Mouse (Mus musculus): ENCODE results near the gene Map3k5. TPM values are rescaled to one million over a fixed set of nuclear protein-coding genes. Genes with fewer than 3 reads are reported as not detected.

Gene Map3k5
- polyA plus RNA-seq, 1 experiment from 2014 or later, result 0.99 TPM

DNA sequence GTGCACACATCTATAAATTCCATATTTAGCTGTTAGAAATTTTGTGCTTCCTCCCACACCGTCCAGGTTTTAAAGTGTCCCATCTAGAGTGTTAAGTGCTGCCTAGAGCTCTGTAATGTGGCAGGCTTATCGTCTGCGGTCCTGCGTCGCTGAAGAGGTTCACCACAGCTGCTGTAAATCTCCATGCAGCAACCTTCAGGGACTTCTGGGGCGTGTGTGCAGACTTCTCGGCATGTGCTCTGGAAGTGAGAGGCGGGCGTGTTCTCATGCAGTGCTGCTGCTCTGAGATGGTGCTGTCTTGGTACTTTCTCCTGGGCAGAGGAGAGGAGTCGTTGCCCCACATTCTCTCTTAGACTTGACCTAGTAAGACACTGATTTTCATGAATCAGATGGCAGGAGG is 246.9 kb downstream of the Map3k5 start:
- Histone ChIP-seq H3K9ac (ENCODE audit: low read length) (no peak overlapping the region), H3K27ac (replicated peaks; ENCODE audit: low read depth, low read length) (no peak overlapping the region), H3K9me3 (ENCODE audit: control insufficient read depth, low read length) (no peaks in the 10 kb centered on the region), H3K4me1 (ENCODE audit: control insufficient read depth, insufficient read depth, low read length) (0 out of 2 replicates have a peak, but pooled peaks cover 2% of the 10 kb centered on the region), H3K36me3 (ENCODE audit: control insufficient read depth, insufficient read depth, low read length) (no peaks in the 10 kb centered on the region), H3K4me2 (ENCODE audit: low read depth, severe bottlenecking) (no peak overlapping the region), H3K4me3 (ENCODE audit: low read depth, low read length) (no peak overlapping the region), H3K27me3 (ENCODE audit: control insufficient read depth, insufficient read depth, low read length) (no peaks in the 10 kb centered on the region)
- 21% methylated on average over 10 of the region's 10 CpGs for WGBS
- ATAC-seq (ENCODE audit: insufficient number of reproducible peaks, low FRiP score, low TSS enrichment, low read depth) (no peak), DNase-seq (ENCODE audit: low spot score) (no peak)

DNA sequence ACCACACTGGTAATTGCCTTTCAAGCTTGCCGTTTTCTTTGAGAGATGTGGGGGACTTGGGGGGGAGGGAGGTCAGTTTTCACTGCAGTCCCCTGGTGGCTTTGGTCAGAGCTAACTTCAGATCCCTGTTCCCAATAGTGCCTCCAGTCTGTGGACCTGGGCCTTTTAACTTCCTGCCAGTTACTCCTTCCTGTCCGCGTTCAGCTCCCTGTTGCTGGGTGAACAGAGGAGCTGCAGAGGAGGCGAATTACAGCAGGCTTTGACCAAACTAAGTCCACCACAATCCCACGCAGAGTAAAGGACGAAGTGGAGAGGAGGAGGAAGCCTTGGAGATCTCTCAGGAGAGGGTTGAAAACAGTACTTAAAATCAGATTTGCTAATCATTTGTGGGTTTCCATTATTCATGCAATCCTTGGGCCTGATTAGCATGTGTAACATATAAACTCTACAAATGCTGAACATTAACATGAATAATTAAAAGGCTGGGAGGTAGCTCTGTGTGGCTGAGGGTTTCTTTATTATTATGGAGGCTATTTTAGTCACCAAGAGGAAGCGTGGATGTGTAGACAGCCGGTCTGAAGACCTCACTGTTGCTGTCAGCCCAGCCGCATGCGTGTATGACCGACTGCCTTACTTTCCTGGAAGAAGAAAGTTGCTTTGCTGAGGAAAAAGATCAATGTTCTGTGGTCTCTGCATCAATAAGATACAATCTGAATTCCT is 247.6 kb downstream of the Map3k5 start:
- ATAC-seq (ENCODE audit: insufficient number of reproducible peaks, low FRiP score, low TSS enrichment, low read depth), result no peak
- no peaks in the 10 kb centered on the region for H3K9me3 ChIP-seq (ENCODE audit: control insufficient read depth, low read length)

DNA sequence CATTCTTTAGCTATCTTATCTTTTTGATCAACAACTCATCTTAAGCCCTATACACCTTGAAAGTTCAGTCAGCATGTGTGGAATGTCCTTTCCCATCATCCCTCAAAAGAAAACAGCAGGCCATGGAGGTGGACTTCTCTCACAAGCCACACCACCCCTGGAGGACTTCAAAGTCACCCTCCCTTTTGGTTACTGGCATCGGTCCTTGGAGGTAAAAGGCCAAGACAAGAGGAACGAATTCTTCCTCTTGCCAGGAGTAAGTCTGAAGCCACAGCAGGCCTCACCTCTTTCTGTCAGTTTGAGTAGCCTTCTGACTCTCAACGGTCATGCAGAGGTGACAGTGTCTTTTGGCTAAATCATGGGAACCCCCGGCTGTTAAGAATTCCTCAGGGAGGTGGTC is 250.1 kb downstream of the Map3k5 start:
- Histone ChIP-seq H3K36me3 (ENCODE audit: control insufficient read depth, insufficient read depth, low read length) (no peaks in the 10 kb centered on the region), H3K9ac (ENCODE audit: low read length) (no peak overlapping the region), H3K4me1 (ENCODE audit: control insufficient read depth, insufficient read depth, low read length) (0 out of 2 replicates have a peak, but pooled peaks cover 2% of the 10 kb centered on the region), H3K27ac (replicated peaks; ENCODE audit: low read depth, low read length) (no peak overlapping the region), H3K4me3 (ENCODE audit: low read depth, low read length) (no peak overlapping the region), H3K9me3 (ENCODE audit: control insufficient read depth, low read length) (no peaks in the 10 kb centered on the region), H3K4me2 (ENCODE audit: low read depth, severe bottlenecking) (no peak overlapping the region), H3K27me3 (ENCODE audit: control insufficient read depth, insufficient read depth, low read length) (no peaks in the 10 kb centered on the region)
- WGBS, result 73% methylated on average over 4 of the region's 4 CpGs
- no peak for DNase-seq (ENCODE audit: low spot score)
- ATAC-seq (ENCODE audit: insufficient number of reproducible peaks, low FRiP score, low TSS enrichment, low read depth), result no peak

More for the DNA sequence above, 247.6 kb downstream of the Map3k5 start:
- Histone ChIP-seq H3K4me1 (ENCODE audit: control insufficient read depth, insufficient read depth, low read length) (0 out of 2 replicates have a peak, but pooled peaks cover 2% of the 10 kb centered on the region), H3K27me3 (ENCODE audit: control insufficient read depth, insufficient read depth, low read length) (no peaks in the 10 kb centered on the region), H3K27ac (replicated peaks; ENCODE audit: low read depth, low read length) (no peak overlapping the region), H3K36me3 (ENCODE audit: control insufficient read depth, insufficient read depth, low read length) (no peaks in the 10 kb centered on the region), H3K4me2 (ENCODE audit: low read depth, severe bottlenecking) (no peak overlapping the region), H3K4me3 (ENCODE audit: low read depth, low read length) (no peak overlapping the region), H3K9ac (ENCODE audit: low read length) (no peak overlapping the region)
- no peak for DNase-seq (ENCODE audit: low spot score)
- 47% methylated on average over 11 of the region's 11 CpGs for WGBS

GRCm38 (mm10) chr10:20185264-20185663 is 251.0 kb downstream of the Map3k5 start:
- H3K9me3 ChIP-seq (ENCODE audit: control insufficient read depth, low read length), result no peaks in the 10 kb centered on the region
- 0 out of 2 replicates have a peak, but pooled peaks cover 2% of the 10 kb centered on the region for H3K4me1 ChIP-seq (ENCODE audit: control insufficient read depth, insufficient read depth, low read length)
- H3K36me3 ChIP-seq (ENCODE audit: control insufficient read depth, insufficient read depth, low read length), result no peaks in the 10 kb centered on the region
- no peak overlapping the region for H3K4me3 ChIP-seq (ENCODE audit: low read depth, low read length)
- ATAC-seq (ENCODE audit: insufficient number of reproducible peaks, low FRiP score, low TSS enrichment, low read depth), result no peak
- WGBS, result 79% methylated on average over 4 of the region's 4 CpGs
- DNase-seq (ENCODE audit: low spot score), result no peak
- H3K27me3 ChIP-seq (ENCODE audit: control insufficient read depth, insufficient read depth, low read length), result no peaks in the 10 kb centered on the region
- H3K27ac ChIP-seq (replicated peaks; ENCODE audit: low read depth, low read length), result no peak overlapping the region
- no peak overlapping the region for H3K9ac ChIP-seq (ENCODE audit: low read length)
- no peak overlapping the region for H3K4me2 ChIP-seq (ENCODE audit: low read depth, severe bottlenecking)

GRCm38 (mm10) chr10:20185806-20186205 is 251.5 kb downstream of the Map3k5 start:
- H3K9ac ChIP-seq (ENCODE audit: low read length), result no peak overlapping the region
- no peak for ATAC-seq (ENCODE audit: insufficient number of reproducible peaks, low FRiP score, low TSS enrichment, low read depth)
- H3K27me3 ChIP-seq (ENCODE audit: control insufficient read depth, insufficient read depth, low read length), result no peaks in the 10 kb centered on the region
- no peaks in the 10 kb centered on the region for H3K9me3 ChIP-seq (ENCODE audit: control insufficient read depth, low read length)
- 89% methylated on average over 2 of the region's 2 CpGs for WGBS
- H3K27ac ChIP-seq (replicated peaks; ENCODE audit: low read depth, low read length), result no peak overlapping the region
- no peak for DNase-seq (ENCODE audit: low spot score)
- H3K36me3 ChIP-seq (ENCODE audit: control insufficient read depth, insufficient read depth, low read length), result no peaks in the 10 kb centered on the region
- no peak overlapping the region for H3K4me3 ChIP-seq (ENCODE audit: low read depth, low read length)
- H3K4me1 ChIP-seq (ENCODE audit: control insufficient read depth, insufficient read depth, low read length), result 0 out of 2 replicates have a peak, but pooled peaks cover 2% of the 10 kb centered on the region
- no peak overlapping the region for H3K4me2 ChIP-seq (ENCODE audit: low read depth, severe bottlenecking)

GRCm38 (mm10) chr10:20186800-20187273 is 252.6 kb downstream of the Map3k5 start:
- no peaks in the 10 kb centered on the region for H3K36me3 ChIP-seq (ENCODE audit: control insufficient read depth, insufficient read depth, low read length)
- H3K4me1 ChIP-seq (ENCODE audit: control insufficient read depth, insufficient read depth, low read length), result no peaks in the 10 kb centered on the region
- no peaks in the 10 kb centered on the region for H3K9me3 ChIP-seq (ENCODE audit: control insufficient read depth, low read length)
- no peak overlapping the region for H3K4me2 ChIP-seq (ENCODE audit: low read depth, severe bottlenecking)
- no peaks in the 10 kb centered on the region for H3K27me3 ChIP-seq (ENCODE audit: control insufficient read depth, insufficient read depth, low read length)
- 69% methylated on average over 5 of the region's 5 CpGs for WGBS
- H3K27ac ChIP-seq (replicated peaks; ENCODE audit: low read depth, low read length), result no peak overlapping the region
- no peak overlapping the region for H3K4me3 ChIP-seq (ENCODE audit: low read depth, low read length)
- DNase-seq (ENCODE audit: low spot score) (no peak), ATAC-seq (ENCODE audit: insufficient number of reproducible peaks, low FRiP score, low TSS enrichment, low read depth) (no peak)
- no peak overlapping the region for H3K9ac ChIP-seq (ENCODE audit: low read length)

DNA sequence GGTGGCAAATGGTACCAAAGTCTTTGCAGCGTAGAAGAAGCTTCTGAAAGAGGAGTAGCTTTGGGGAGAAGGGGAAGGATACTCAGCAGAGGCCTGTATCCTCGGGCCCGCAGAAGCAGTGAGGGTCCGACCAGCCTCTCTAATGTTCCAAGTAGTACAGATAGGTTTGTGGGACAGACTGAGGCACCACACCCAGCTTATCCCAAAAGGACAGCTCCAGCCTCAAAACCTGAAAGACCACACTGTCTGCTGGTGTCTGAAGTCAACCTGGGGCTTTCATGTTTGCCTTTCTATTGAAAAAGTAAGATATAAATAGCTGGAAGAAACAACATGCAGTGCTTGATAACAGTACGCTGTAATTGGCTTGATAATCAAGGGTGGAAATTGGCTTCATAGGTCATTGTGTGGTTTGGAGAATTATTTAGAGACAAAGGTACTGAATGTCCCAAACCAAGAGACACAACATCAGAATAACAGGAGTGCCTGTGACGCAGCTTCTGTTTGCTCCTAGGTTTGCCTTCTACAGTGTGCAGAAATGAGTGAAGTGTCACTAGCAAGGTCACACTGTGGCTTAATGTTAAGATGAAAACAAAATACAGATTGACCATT is 256.0 kb downstream of the Map3k5 start:
- no peaks in the 10 kb centered on the region for H3K9me3 ChIP-seq (ENCODE audit: control insufficient read depth, low read length)
- H3K4me3 ChIP-seq (ENCODE audit: low read depth, low read length), result no peak overlapping the region
- DNase-seq (ENCODE audit: low spot score) (no peak), ATAC-seq (ENCODE audit: insufficient number of reproducible peaks, low FRiP score, low TSS enrichment, low read depth) (no peak)
- WGBS, result 93% methylated on average over 6 of the region's 6 CpGs
- H3K9ac ChIP-seq (ENCODE audit: low read length), result no peak overlapping the region
- no peaks in the 10 kb centered on the region for H3K4me1 ChIP-seq (ENCODE audit: control insufficient read depth, insufficient read depth, low read length)
- H3K4me2 ChIP-seq (ENCODE audit: low read depth, severe bottlenecking), result no peak overlapping the region
- H3K27me3 ChIP-seq (ENCODE audit: control insufficient read depth, insufficient read depth, low read length), result no peaks in the 10 kb centered on the region
- no peaks in the 10 kb centered on the region for H3K36me3 ChIP-seq (ENCODE audit: control insufficient read depth, insufficient read depth, low read length)
- H3K27ac ChIP-seq (replicated peaks; ENCODE audit: low read depth, low read length), result no peak overlapping the region
